Comparison of ENCODE assay signal across 28 mouse cellular contexts in the genomic region with DNA sequence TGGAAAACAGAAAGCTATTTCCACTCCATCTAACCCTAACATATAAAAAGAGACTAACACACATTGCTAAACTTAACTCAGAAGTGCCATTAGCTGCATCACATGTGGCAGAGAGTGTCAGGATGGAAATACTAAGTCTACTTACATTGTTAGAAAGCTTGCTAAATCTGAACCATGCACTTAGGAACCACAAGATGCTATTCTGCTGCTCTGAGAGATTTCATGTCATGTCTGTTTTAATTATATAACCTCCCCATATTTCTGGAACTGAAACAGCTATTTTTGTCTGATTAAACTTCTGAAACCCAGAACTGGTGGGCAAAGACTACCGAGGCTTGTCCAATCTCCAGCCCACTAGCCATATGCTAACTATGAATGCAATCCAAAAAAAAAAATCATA. TPM values are rescaled to one million over a fixed set of nuclear protein-coding genes. Genes with fewer than 3 reads are reported as not detected.
DNase-seq lines count a peak whose midpoint lies in the region; ATAC-seq and TF ChIP-seq lines count a peak whose summit lies in the region.
"Had no signal": no experiment of that assay in that cellular context is flagged by ENCODE, and none has a peak within 500 bp of the region (broad histone marks: within the 10 kb centered on the region; RNA-seq: fewer than 3 reads in every experiment).

No protein-coding gene starts in this region.

- no peaks in the 10 kb centered on the region for H3K27me3 ChIP-seq in CH12.LX (replicated peaks)
- no peaks in the 10 kb centered on the region for H3K27me3 ChIP-seq in hindbrain, embryonic 11.5 days (ENCODE audit: control insufficient read depth, insufficient read depth, low read length)
- no peaks in the 10 kb centered on the region for H3K27me3 ChIP-seq in forebrain, embryonic 15.5 days
- H3K27me3 ChIP-seq: embryonic facial prominence, embryonic 12.5 days; embryonic facial prominence, embryonic 15.5 days; heart, embryonic 13.5 days; hindbrain, embryonic 12.5 days; hindbrain, embryonic 15.5 days; Patski had no signal

- H3K79me2 ChIP-seq in CH12.LX (replicated peaks; ENCODE audit: control insufficient read depth, extremely low read depth, insufficient read depth, poor library complexity, severe bottlenecking), result peaks cover 69% of the 10 kb centered on the region

- no peak for TF ChIP-seq EP300 in CH12.LX (IDR thresholded peaks at IDR 0.05; ENCODE audit: low read length)

- in situ Hi-C loops in CH12.LX (cut with MboI; ENCODE audit: low pct_ligation_motif_present, low pct_unique_long_range_greater_than_20kb, low sequenced_read_pairs), result loop anchor here (10.0 kb wide), 1 partner anchor 153 kb away; no protein-coding TSS in a partner anchor

- dilution Hi-C loops in CH12.LX (cut with MboI; ENCODE audit: extremely low pct_ligation_motif_present, extremely low pct_unique_long_range_greater_than_20kb, low sequenced_read_pairs), result no loop called here

- peaks cover 17 to 69% of the 10 kb centered on the region in 2 experiments for H3K4me1 ChIP-seq in CH12.LX (ENCODE audit: control insufficient read depth in 1 of 2, insufficient read depth in 2 of 2)
- H3K4me1 ChIP-seq in hindbrain, embryonic 11.5 days (replicated peaks; ENCODE audit: control insufficient read depth, insufficient read depth, low read length), result no peaks in the 10 kb centered on the region
- H3K4me1 ChIP-seq in forebrain, embryonic 15.5 days, result 0 out of 2 replicates have a peak, but pooled peaks cover 2% of the 10 kb centered on the region
- H3K4me1 ChIP-seq: embryonic facial prominence, embryonic 15.5 days had no signal

- H3K4me3 ChIP-seq in layer of hippocampus, adult 2 months, result no peak overlapping the region
- no peak overlapping the region for H3K4me3 ChIP-seq in CH12.LX (replicated peaks in 1 of 3; ENCODE audit: low read depth in 2 of 3, low read length in 2 of 3, poor library complexity in 1 of 3)
- H3K4me3 ChIP-seq in hindbrain, embryonic 11.5 days (ENCODE audit: low read depth, low read length), result no peak overlapping the region
- H3K4me3 ChIP-seq in forebrain, embryonic 15.5 days, result no peak overlapping the region
- H3K4me3 ChIP-seq: embryonic facial prominence, embryonic 12.5 days; embryonic facial prominence, embryonic 15.5 days; heart, adult 2 months; heart, embryonic 10.5 days; heart, embryonic 13.5 days; hindbrain, embryonic 12.5 days; hindbrain, embryonic 15.5 days had no signal

- H3K4me2 ChIP-seq in CH12.LX (ENCODE audit: insufficient read depth, low read depth, poor library complexity, severe bottlenecking), result peak overlapping the region; percentile 95
- H3K4me2 ChIP-seq in hindbrain, embryonic 11.5 days (replicated peaks; ENCODE audit: low read depth, low read length), result no peak overlapping the region
- H3K4me2 ChIP-seq in forebrain, embryonic 15.5 days (replicated peaks), result no peak overlapping the region
- H3K4me2 ChIP-seq: embryonic facial prominence, embryonic 12.5 days; embryonic facial prominence, embryonic 15.5 days; heart, embryonic 13.5 days; hindbrain, embryonic 12.5 days; hindbrain, embryonic 15.5 days had no signal

- H3K27ac ChIP-seq in layer of hippocampus, adult 2 months, result peak overlapping the region; percentile 54; the same call in 1 of the 2 replicates
- H3K27ac ChIP-seq in CH12.LX (ENCODE audit: insufficient read depth, low read depth), result no peak overlapping the region
- no peak overlapping the region for H3K27ac ChIP-seq in hindbrain, embryonic 11.5 days (ENCODE audit: low read depth, low read length)
- no peak overlapping the region for H3K27ac ChIP-seq in forebrain, embryonic 15.5 days (replicated peaks)
- H3K27ac ChIP-seq: embryonic facial prominence, embryonic 12.5 days; embryonic facial prominence, embryonic 15.5 days; heart, adult 2 months; heart, embryonic 10.5 days; heart, embryonic 13.5 days; hindbrain, embryonic 12.5 days; hindbrain, embryonic 15.5 days had no signal

- ATAC-seq in hindbrain, embryonic 11.5 days (ENCODE audit: low FRiP score), result no peak
- ATAC-seq in forebrain, embryonic 15.5 days (replicated peaks), result no peak
- ATAC-seq: forebrain, embryonic 14.5 days; Patski had no signal

- TF ChIP-seq POLR2A in CH12.LX (IDR thresholded peaks at IDR 0.05; ENCODE audit: low read depth, low read length), result no peak

- H3K9ac ChIP-seq in CH12.LX (ENCODE audit: insufficient read depth, low read depth), result peak overlapping the region; percentile 58; the same call in 1 of the 2 replicates
- no peak overlapping the region for H3K9ac ChIP-seq in hindbrain, embryonic 11.5 days (ENCODE audit: low read depth, low read length)
- H3K9ac ChIP-seq in forebrain, embryonic 15.5 days (replicated peaks), result no peak overlapping the region
- H3K9ac ChIP-seq: embryonic facial prominence, embryonic 12.5 days; embryonic facial prominence, embryonic 15.5 days; heart, embryonic 13.5 days; hindbrain, embryonic 12.5 days; hindbrain, embryonic 15.5 days had no signal

- peak in 1 of 2 experiments; percentile 39 for DNase-seq in layer of hippocampus, adult 2 months (ENCODE audit: low spot score in 2 of 2)
- DNase-seq in layer of hippocampus, postnatal 14 days (ENCODE audit: low spot score in 2 of 2), result no peak
- DNase-seq in A20 (ENCODE audit: low read depth, low spot score) (peak; percentile 20), CH12.LX (ENCODE audit: extremely low read depth) (no peak)
- DNase-seq in hindbrain, embryonic 11.5 days (ENCODE audit: low spot score), result no peak
- DNase-seq: adrenal gland, postnatal 10 days; adrenal gland, postnatal 36 days; cerebellum, adult 11 months; cerebellum, adult 2 months; cerebellum, adult 9-11 months; cerebellum, postnatal 25 days; gastrocnemius, postnatal 10 days; gastrocnemius, postnatal 36 days; heart, adult 2 months; heart, postnatal 14 days; heart, postnatal 4 days had no signal

- no peaks in the 10 kb centered on the region for H3K9me3 ChIP-seq in CH12.LX (replicated peaks; ENCODE audit: low read length)
- no peaks in the 10 kb centered on the region for H3K9me3 ChIP-seq in hindbrain, embryonic 11.5 days (ENCODE audit: control insufficient read depth, low read length)
- H3K9me3 ChIP-seq in forebrain, embryonic 15.5 days, result no peaks in the 10 kb centered on the region
- H3K9me3 ChIP-seq: embryonic facial prominence, embryonic 12.5 days; embryonic facial prominence, embryonic 15.5 days; G1E; heart, embryonic 10.5 days; heart, embryonic 13.5 days; hindbrain, embryonic 12.5 days; hindbrain, embryonic 15.5 days had no signal

- no peak for TF ChIP-seq RAD21 in CH12.LX (IDR thresholded peaks at IDR 0.05; ENCODE audit: low read depth, low read length)

- no peak for TF ChIP-seq CTCF in layer of hippocampus, adult 2 months (conservative IDR thresholded peaks at IDR 0.05)
- TF ChIP-seq CTCF in CH12.LX (conservative IDR thresholded peaks at IDR 0.05 in 1 of 2, IDR thresholded peaks at IDR 0.05 in 1 of 2; ENCODE audit: low read depth in 2 of 2, low read length in 2 of 2), result no peak

- H3K36me3 ChIP-seq in CH12.LX (replicated peaks in 1 of 2; ENCODE audit: control insufficient read depth in 1 of 2, insufficient read depth in 1 of 2, low read length in 1 of 2), result peaks cover 36 to 74% of the 10 kb centered on the region in 2 experiments
- H3K36me3 ChIP-seq in hindbrain, embryonic 11.5 days (ENCODE audit: control insufficient read depth, insufficient read depth, low read length), result 0 out of 2 replicates have a peak, but pooled peaks cover 2% of the 10 kb centered on the region
- peaks cover 12% of the 10 kb centered on the region for H3K36me3 ChIP-seq in forebrain, embryonic 15.5 days

- WGBS in hindbrain, embryonic 11.5 days, result 97% methylated on average over 1 of the region's 1 CpGs
- WGBS in forebrain, embryonic 15.5 days, result 79% methylated on average over 1 of the region's 1 CpGs

TF ChIP-seq in CH12.LX, 34 proteins besides CTCF, POLR2A, EP300 and RAD21:
- TF ChIP-seq SMC3 (IDR thresholded peaks at IDR 0.05; ENCODE audit: low read depth, low read length) (no peak), MEF2A (IDR thresholded peaks at IDR 0.05; ENCODE audit: borderline replicate concordance, low read depth, low read length) (peak; percentile 53; the same call in 1 of the 2 replicates)
TF ChIP-seq in CH12.LX: peak in this region for 1.

RNA-seq across cellular contexts. Expression of a gene that starts 7.5 kb away (rescaled TPM):
- 10 to 100 TPM; 17.3 to 18.2 TPM for total RNA-seq in layer of hippocampus, adult 2 months (2021)
- total RNA-seq in layer of hippocampus, postnatal 14 days (2021), result 10 to 100 TPM; 18.1 to 19.8 TPM
- total RNA-seq in CH12.LX (2012; rRNA removed) (29.5 and 39.5 TPM in 2 replicates), CH12.LX (2014; rRNA removed) (72.7 and 77.9 TPM in 2 replicates)
- 52.2 and 56.0 TPM in 2 replicates for polyA plus RNA-seq in CH12.LX (2012; ENCODE audit: insufficient read length, low read depth)
- 50.5 and 50.8 TPM in 2 replicates for polyA plus RNA-seq in hindbrain, embryonic 11.5 days (2014; fragmentation: Nextera tagmentation; extraction: Ambion mirVana)
- 39.0 and 40.3 TPM in 2 replicates for polyA plus RNA-seq in forebrain, embryonic 15.5 days (2015; fragmentation: Nextera tagmentation; extraction: Ambion mirVana)

RNA-seq across cellular contexts. Expression of a gene that starts 7.6 kb away (rescaled TPM):
- 10 to 100 TPM; 10.2 to 11.2 TPM for total RNA-seq in layer of hippocampus, adult 2 months (2021)
- 1 to 10 TPM; 9.2 to 9.6 TPM for total RNA-seq in layer of hippocampus, postnatal 14 days (2021)
- total RNA-seq in CH12.LX (2012; rRNA removed), result 12.3 and 14.4 TPM in 2 replicates
- total RNA-seq in CH12.LX (2014; rRNA removed), result 19.0 and 19.8 TPM in 2 replicates
- 34.9 and 36.8 TPM in 2 replicates for polyA plus RNA-seq in CH12.LX (2012; ENCODE audit: insufficient read length, low read depth)
- 42.1 and 45.6 TPM in 2 replicates for polyA plus RNA-seq in hindbrain, embryonic 11.5 days (2014; fragmentation: Nextera tagmentation; extraction: Ambion mirVana)
- polyA plus RNA-seq in forebrain, embryonic 15.5 days (2015; fragmentation: Nextera tagmentation; extraction: Ambion mirVana), result 17.7 and 18.1 TPM in 2 replicates

RNA-seq across cellular contexts. Expression of a gene that starts 47.9 kb away (rescaled TPM):
- not detected for total RNA-seq in layer of hippocampus, adult 2 months (2021)
- total RNA-seq in layer of hippocampus, postnatal 14 days (2021), result not detected
- total RNA-seq in CH12.LX (2012; rRNA removed), result not detected in 2 replicates
- not detected in 2 replicates for total RNA-seq in CH12.LX (2014; rRNA removed)
- not detected in 2 replicates for polyA plus RNA-seq in CH12.LX (2012; ENCODE audit: insufficient read length, low read depth)
- polyA plus RNA-seq in hindbrain, embryonic 11.5 days (2014; fragmentation: Nextera tagmentation; extraction: Ambion mirVana), result not detected in 2 replicates
- polyA plus RNA-seq in forebrain, embryonic 15.5 days (2015; fragmentation: Nextera tagmentation; extraction: Ambion mirVana), result 0.24 TPM in 1 of 2 replicates, not detected in the other
- total RNA-seq: common myeloid progenitor, adult 5-6 weeks; G1E; gastrocnemius, postnatal 36 days; granulocyte monocyte progenitor cell, adult 5-6 weeks; heart, adult 2 months had no signal
- polyA plus RNA-seq: embryonic facial prominence, embryonic 15.5 days; forebrain, embryonic 14.5 days; G1E; hindbrain, embryonic 12.5 days had no signal
